8 mouse cellular contexts compared by ENCODE assay signal in genomic region chr10:43579381-43580261, GRCm38 (mm10). TPM values are rescaled to one million over a fixed set of nuclear protein-coding genes. Genes with fewer than 3 reads are reported as not detected.
DNase-seq lines count a peak whose midpoint lies in the region; ATAC-seq and TF ChIP-seq lines count a peak whose summit lies in the region.

No protein-coding gene starts in this region.

- H3K27me3 ChIP-seq in kidney, adult 2 months (replicated peaks; ENCODE audit: control insufficient read depth, insufficient read depth, low read length): no peaks in the 10 kb centered on the region
- no peaks in the 10 kb centered on the region for H3K27me3 ChIP-seq in lung, postnatal 0 days (replicated peaks; ENCODE audit: insufficient read depth, low read length)

- no peaks in the 10 kb centered on the region for H3K9me3 ChIP-seq in lung, postnatal 0 days (ENCODE audit: low read length)

- peak; percentile 14; the same call in 1 of the 2 replicates for ATAC-seq in lung, postnatal 0 days

- H3K4me1 ChIP-seq in kidney, adult 2 months (ENCODE audit: control insufficient read depth, insufficient read depth, low read length): no peaks in the 10 kb centered on the region
- H3K4me1 ChIP-seq in lung, postnatal 0 days (ENCODE audit: insufficient read depth, low read depth, low read length): peaks cover 9% of the 10 kb centered on the region

- DNase-seq in heart, adult 18-20 months: peak; percentile 22 to 25
- DNase-seq in heart, postnatal 25 days (ENCODE audit: low spot score): no peak
- DNase-seq in brain, embryonic 18.5 days (ENCODE audit: low read depth, low spot score): peak; percentile 59
- peak; percentile 54 for DNase-seq in gastrocnemius, postnatal 10 days
- DNase-seq in kidney, adult 2 months: peak; percentile 54
- DNase-seq in lung, postnatal 0 days (ENCODE audit: low spot score): peak; percentile 44
- DNase-seq in retina, embryonic 14.5 days (ENCODE audit: low spot score): peak; percentile 72
- no peak for DNase-seq in frontal cortex, adult 2 months (ENCODE audit: extremely low spot score in 1 of 2, low spot score in 1 of 2)

- H3K27ac ChIP-seq in kidney, adult 2 months (ENCODE audit: insufficient read depth, low read depth, low read length): peak overlapping the region; percentile 83
- H3K27ac ChIP-seq in lung, postnatal 0 days (ENCODE audit: low read length): peak overlapping the region; percentile 62

- H3K4me3 ChIP-seq in kidney, adult 2 months (ENCODE audit: insufficient read depth, low read depth, low read length): peak overlapping the region; percentile 63
- peak overlapping the region; percentile 57 for H3K4me3 ChIP-seq in lung, postnatal 0 days (ENCODE audit: low read depth, low read length)

- TF ChIP-seq POLR2A in kidney, adult 2 months (IDR thresholded peaks at IDR 0.05; ENCODE audit: low read depth, low read length): no peak

- H3K9ac ChIP-seq in lung, postnatal 0 days (replicated peaks; ENCODE audit: low read depth): peak overlapping the region; percentile 48

- no peak for TF ChIP-seq CTCF in kidney, adult 2 months (conservative IDR thresholded peaks at IDR 0.05; ENCODE audit: insufficient read depth, insufficient read length, low read depth, low read length)
- peak; percentile 47 for TF ChIP-seq CTCF in lung, postnatal 0 days (IDR thresholded peaks at IDR 0.05)

- H3K4me2 ChIP-seq in lung, postnatal 0 days (replicated peaks; ENCODE audit: low read depth, low read length): peak overlapping the region; percentile 97

- no peaks in the 10 kb centered on the region for H3K36me3 ChIP-seq in kidney, adult 2 months (ENCODE audit: control insufficient read depth, insufficient read depth, low read length)
- no peaks in the 10 kb centered on the region for H3K36me3 ChIP-seq in lung, postnatal 0 days (ENCODE audit: insufficient read depth, low read length)

- WGBS in kidney, adult 2 months: under 1% methylated on average over 49 of the region's 49 CpGs
- WGBS in lung, postnatal 0 days: under 1% methylated on average over 46 of the region's 49 CpGs

- no peak for TF ChIP-seq EP300 in lung, postnatal 0 days (IDR thresholded peaks at IDR 0.05)

- intact Hi-C loops in heart, postnatal 25 days (cut with DNase I): loop anchor here (5.0 to 10.0 kb wide), 2 partner anchors 493 to 595 kb away; no protein-coding TSS in a partner anchor

RNA-seq across cellular contexts. Expression of gene Cd24a, which starts 1.5 kb away (rescaled TPM):
- 10 to 100 TPM in 1 of 2 experiments, 1 to 10 TPM in 1; 5.1 to 11.5 TPM for total RNA-seq in heart, adult 18-20 months (2021)
- total RNA-seq in heart, postnatal 25 days (2021): 10 to 100 TPM in 1 of 2 experiments, 1 to 10 TPM in 1; 8.0 to 14.3 TPM
- 10 to 100 TPM; 40.0 to 67.0 TPM for total RNA-seq in gastrocnemius, postnatal 10 days (2021)
- 184 and 186 TPM in 2 replicates for polyA plus RNA-seq in kidney, adult 2 months (2012; rRNA removed)
- polyA plus RNA-seq in lung, postnatal 0 days (2015; fragmentation: Nextera tagmentation; extraction: Ambion mirVana): 137 and 146 TPM in 2 replicates
- polyA plus RNA-seq in frontal cortex, adult 2 months (2012; rRNA removed): 42.8 and 43.2 TPM in 2 replicates

RNA-seq across cellular contexts. Expression of gene 1700021F05Rik, which starts 38.8 kb away (rescaled TPM):
- total RNA-seq in heart, adult 18-20 months (2021): 100 to 1,000 TPM; 121 to 126 TPM
- 100 to 1,000 TPM; 107 to 111 TPM for total RNA-seq in heart, postnatal 25 days (2021)
- total RNA-seq in gastrocnemius, postnatal 10 days (2021): 10 to 100 TPM; 91.5 to 98.3 TPM
- 13.3 and 19.6 TPM in 2 replicates for polyA plus RNA-seq in kidney, adult 2 months (2012; rRNA removed)
- polyA plus RNA-seq in lung, postnatal 0 days (2015; fragmentation: Nextera tagmentation; extraction: Ambion mirVana): 34.2 and 36.8 TPM in 2 replicates
- 40.7 and 46.0 TPM in 2 replicates for polyA plus RNA-seq in frontal cortex, adult 2 months (2012; rRNA removed)

RNA-seq across cellular contexts. Expression of gene Gm9803, which starts 55.7 kb away (rescaled TPM):
- total RNA-seq in heart, adult 18-20 months (2021): 1 to 10 TPM; 8.0 to 9.8 TPM
- 10 to 100 TPM in 1 of 2 experiments, 1 to 10 TPM in 1; 9.1 to 18.4 TPM for total RNA-seq in heart, postnatal 25 days (2021)
- 1 to 10 TPM; 4.7 to 5.2 TPM for total RNA-seq in gastrocnemius, postnatal 10 days (2021)
- 74.5 and 91.3 TPM in 2 replicates for polyA plus RNA-seq in kidney, adult 2 months (2012; rRNA removed)
- 9.1 and 21.1 TPM in 2 replicates for polyA plus RNA-seq in lung, postnatal 0 days (2015; fragmentation: Nextera tagmentation; extraction: Ambion mirVana)
- polyA plus RNA-seq in frontal cortex, adult 2 months (2012; rRNA removed): 15.4 and 24.6 TPM in 2 replicates

Comparison
In these comparisons a context has a peak if more than half of its experiments do, and no peak if none do; other contexts are left out.
1. DNase-seq: peak in heart, adult 18-20 months (2 of 2), brain, embryonic 18.5 days (single experiment), gastrocnemius, postnatal 10 days (single experiment), kidney, adult 2 months (single experiment), lung, postnatal 0 days (single experiment) and retina, embryonic 14.5 days (single experiment); none in heart, postnatal 25 days (single experiment) and frontal cortex, adult 2 months (0 of 2).